Mouse (Mus musculus) embryo, embryonic 9.5 days (tissue): ENCODE measurements around the gene Ttn.
"Not testable (repeated sequence)": the region's sequence is repeated elsewhere in the genome, so short reads cannot be mapped to it uniquely, and the experiment has no call there.

Experiments used
- DNase-seq: peaks from one replicate; pipeline ENCODE4 v3.0.0-alpha.2; 2017; ENCODE audit errors: extremely low spot score

The Ttn gene

DNA sequence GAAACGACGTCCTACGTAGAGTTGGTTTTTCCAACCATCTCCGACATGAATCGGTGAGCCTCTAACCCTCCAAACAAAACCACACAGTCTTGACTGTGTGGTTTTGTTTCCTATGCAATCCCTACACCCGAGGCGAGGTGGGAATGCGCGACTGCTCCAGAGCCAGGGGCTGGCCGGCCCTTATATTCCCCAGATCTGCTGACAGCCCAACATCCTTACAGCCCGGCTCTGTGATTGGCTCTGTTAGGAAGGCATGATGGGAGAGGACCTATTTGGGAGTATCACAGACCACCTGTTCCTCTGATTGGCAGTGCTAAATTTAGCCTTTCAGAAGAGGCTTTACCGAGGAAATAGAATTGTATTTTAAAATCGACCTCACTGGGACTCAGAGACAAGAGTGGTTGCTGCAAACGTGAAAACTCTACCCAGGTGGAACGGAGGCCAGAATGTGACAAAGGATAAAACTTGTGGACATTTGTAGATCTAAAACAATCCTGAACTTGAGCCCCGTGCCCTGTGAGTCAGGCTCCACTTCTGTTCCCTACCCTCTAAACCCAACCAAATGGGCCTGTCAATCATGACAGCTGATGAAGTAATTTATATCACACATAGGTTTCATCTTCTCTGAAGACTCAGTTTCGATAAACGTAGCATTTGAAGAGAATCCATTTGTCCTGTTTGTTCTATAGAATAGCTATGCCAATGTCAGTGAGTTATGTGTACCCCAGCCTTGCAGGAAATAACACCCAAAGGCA, at the start of gene Ttn:
Ttn (minus strand) TSS at position 157 of the 755 bp plus-strand sequence.
- DNase-seq: no peak

DNA sequence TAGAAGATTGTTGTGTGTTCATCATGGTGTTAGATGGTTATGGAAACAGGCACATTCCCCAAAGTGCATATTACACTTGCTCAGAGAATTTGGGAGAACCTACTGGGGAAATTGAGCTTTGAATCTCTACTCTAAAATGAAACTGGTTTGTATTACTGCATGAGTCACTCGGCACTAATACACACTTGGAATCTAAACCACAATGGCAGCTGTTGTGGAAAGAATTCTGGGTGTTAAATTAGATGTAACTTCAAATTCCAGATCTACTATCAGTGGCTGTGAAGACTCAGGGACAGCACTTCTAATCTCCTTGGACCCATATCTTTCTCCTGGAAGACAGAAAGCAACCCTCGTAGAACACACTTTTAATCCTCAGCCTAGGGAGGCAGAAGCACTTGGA, 38.3 kb upstream of the Ttn start:
- no peak for DNase-seq

- DNase-seq: no peak
These were observed 35.4 kb upstream of the Ttn start for GRCm38 (mm10) chr2:77017735-77018134.

DNA sequence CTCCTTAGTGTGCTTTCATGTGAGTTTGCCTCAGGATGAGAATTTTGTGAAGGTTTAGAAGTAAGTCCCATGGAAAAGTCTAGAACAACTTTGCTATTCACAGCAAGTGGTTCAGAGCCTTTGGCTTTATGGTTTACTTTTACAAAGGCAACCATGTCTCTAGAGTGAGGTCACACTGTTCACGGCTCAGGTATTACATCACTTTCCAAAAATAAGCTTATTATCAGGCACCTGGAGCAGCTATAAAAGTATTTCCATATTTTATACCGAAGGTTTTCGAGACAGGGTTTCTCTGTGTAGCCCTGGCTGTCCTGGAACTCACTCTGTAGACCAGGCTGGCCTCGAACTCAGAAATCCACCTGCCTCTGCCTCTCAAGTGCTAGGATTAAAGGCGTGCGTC, 31.1 kb upstream of the Ttn start:
- not testable (repeated sequence) for DNase-seq

DNA sequence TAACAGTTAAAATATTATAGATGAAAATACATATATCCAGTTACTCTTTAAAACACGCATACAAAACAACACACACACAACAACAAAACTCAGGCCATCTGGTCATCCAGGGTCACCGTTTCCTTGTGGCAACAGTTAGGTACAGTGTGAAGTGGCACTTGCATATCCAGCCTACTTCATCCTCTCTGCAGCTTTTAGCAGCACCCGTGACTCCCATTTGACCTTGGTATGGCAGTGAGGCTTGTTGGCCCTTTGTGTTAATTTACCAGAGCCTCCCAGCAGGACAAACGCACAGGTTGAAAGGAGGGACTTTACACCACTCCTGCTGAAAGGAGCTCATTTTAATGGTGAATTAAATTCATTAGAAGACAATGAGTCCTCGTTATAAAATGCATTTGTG, 29.6 kb upstream of the Ttn start:
- DNase-seq: no peak

DNA sequence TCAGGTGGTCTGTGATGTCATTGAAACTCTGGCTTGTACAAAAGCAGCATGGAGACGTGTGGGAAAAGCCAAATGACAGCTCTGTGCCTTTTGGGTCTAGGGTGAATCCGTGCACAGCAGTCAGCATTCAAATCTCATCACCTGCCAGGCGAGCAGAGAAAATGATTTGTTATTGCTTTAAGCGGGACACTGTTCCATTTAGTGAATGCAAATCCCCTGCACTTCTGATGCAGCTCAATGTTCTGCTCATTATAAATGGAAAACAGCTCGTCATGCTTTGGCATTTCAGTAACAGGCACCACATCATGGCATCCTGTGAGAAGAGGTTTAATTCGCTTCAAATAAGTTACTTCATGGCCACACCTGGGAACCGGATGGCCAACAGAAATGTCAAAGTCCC, 24.7 kb upstream of the Ttn start:
- no peak for DNase-seq

DNA sequence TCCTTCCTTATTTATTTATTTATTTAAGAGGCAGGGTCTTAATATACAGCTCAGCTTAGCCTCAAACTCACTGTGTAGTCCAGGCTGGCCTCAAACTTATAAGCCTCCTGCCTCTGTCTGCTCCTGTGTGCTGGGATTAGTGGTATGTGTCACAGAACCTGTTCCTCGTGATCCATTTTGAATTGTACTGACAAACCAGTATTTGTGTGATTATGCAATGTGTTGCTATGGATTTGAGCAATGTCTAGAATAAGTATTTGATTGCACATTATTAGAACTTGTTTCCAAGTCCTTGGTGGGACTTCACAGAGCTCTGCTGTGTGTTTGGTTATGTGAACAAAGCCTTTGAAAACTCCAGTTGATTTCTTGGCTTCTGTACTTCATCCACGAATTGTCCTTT, 20.8 kb upstream of the Ttn start:
- no peak for DNase-seq

DNA sequence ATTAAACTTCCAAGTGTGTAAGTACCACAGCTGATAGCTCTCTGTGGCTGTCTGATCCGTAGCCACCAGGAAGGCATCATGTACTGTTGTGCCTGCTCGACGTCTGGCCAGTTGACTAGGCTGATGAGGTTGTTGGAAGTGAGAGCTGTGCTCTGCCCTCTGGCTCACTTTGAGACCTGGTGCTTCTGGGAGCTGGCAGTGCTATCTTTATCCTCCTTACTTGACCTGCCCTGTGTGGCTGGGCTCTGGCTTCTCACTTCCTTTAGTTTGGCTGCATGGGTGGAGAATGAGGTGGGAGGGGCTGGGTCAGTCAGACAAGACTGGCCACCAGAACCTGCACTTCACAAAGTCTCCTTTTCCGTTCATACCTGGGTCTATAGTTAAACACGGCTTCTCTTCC, 16.0 kb upstream of the Ttn start:
- DNase-seq: no peak

DNA sequence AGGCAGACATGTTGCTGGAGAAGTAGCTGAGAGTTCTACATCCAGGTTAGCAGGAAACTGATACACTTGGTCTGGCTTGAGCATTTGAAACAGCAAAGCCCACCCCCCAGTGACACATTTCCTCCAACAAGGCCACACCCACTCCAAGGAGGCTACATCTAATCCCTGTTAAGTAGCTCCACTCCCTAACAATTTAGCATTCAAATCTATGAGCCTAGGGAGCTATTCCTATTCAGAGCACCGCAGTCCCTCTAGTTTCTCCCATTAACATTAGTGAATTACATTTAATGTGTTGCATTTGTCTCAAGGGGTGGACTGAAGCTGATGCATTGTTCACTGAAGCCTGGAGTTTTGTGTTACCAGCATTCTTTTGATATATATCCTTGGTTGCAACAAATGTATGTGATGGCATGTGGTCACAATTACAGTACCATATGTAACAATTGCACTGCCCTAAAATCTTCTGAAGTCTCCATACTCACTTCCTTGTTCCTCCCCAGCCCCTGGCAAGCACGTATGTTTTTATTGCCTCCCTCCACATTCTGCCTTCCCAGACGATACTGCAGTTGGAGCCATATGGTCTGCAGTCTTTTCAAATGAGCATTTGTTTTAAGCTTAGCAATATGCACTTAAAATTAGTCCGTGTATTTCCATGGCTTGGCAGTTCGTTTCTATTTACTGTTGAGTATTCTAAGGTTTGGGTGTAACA, 10.3 kb upstream of the Ttn start:
- no peak for DNase-seq

- no peak for DNase-seq
These were observed 5.0 kb upstream of the Ttn start for GRCm38 (mm10) chr2:76987317-76987716.

- DNase-seq: no peak
These were observed 2.0 kb upstream of the Ttn start for GRCm38 (mm10) chr2:76984384-76984783.

GRCm38 (mm10) chr2:76983601-76984000, 1.3 kb upstream of the Ttn start:
- DNase-seq: no peak

GRCm38 (mm10) chr2:76981717-76982116, 630 bp downstream of the Ttn start:
- no peak for DNase-seq

- peak; percentile 58 for DNase-seq
These were observed 2.2 kb downstream of the Ttn start for GRCm38 (mm10) chr2:76980146-76980545.

DNA sequence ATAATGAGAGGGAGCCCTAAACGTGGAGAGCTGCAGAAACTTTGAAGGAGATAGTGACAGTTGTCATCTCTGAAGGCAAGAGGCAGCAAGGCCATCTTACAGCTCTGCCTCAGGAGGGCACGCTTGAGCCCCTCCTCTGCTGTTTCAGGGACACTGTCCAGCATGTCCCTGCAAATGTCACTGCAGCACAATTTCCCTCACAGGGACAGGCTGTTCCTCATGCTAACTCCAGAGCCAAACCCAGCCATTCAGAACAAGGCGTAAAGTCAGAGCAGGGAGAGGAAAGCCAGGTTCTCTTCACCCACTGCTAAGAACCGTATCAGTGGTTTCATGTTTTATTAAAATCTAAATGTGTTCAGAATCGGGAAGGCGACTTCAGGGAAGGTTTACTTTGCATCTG, 4.7 kb downstream of the Ttn start:
- DNase-seq: no peak

- DNase-seq: no peak
These were observed 10.3 kb downstream of the Ttn start for GRCm38 (mm10) chr2:76972051-76972450.

DNA sequence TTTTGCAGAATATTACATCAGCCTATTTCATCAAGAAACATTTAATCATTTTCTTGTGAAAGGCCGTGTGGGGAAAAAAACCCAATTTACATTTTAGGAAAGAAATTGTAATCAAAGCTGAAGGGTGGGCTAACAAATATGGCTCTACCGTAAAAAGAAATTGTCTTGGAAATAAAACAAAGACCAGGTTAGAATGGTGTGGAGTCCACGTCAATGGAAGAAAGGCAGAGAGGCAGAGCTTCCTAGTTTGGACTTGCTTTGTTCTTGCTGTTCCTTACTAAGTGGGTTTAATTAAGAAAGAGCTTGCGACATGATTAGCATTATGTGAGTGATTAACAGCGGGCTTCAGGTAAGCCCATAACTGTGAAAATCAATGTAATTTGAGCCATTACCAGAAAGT, 11.3 kb downstream of the Ttn start:
- no peak for DNase-seq

GRCm38 (mm10) chr2:76970669-76971068, 11.7 kb downstream of the Ttn start:
- peak; percentile 37 for DNase-seq

GRCm38 (mm10) chr2:76970204-76970603, 12.1 kb downstream of the Ttn start:
- no peak for DNase-seq

GRCm38 (mm10) chr2:76969637-76970036, 12.7 kb downstream of the Ttn start:
- no peak for DNase-seq

DNA sequence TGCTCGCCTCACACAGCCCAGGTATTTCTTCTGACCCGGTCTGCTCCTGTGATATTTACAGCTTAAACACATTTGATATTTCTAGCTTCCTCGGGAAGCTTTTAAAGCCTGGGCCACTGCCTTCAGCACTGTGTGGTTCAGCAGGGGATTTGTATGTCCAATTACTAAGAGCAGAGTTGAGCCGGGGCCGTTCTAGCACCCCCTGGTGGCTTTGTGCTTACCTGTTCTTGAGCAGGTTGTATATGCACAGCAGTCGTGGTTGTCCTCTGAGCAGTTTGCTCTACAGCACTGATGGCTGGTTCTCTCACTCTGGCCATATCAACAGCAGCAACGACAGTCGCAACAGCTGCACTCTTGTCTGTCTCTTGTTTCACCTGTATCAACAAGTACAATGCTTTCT, 13.4 kb downstream of the Ttn start:
- DNase-seq: peak; percentile 77

GRCm38 (mm10) chr2:76966582-76966981, 15.8 kb downstream of the Ttn start:
- no peak for DNase-seq

GRCm38 (mm10) chr2:76966013-76966412, 16.3 kb downstream of the Ttn start:
- no peak for DNase-seq
